Mouse (Mus musculus) embryonic facial prominence, embryonic 12.5 days (tissue): ENCODE measurements at regions not wholly inside any gene's neighbourhood (a gene's known extent, or its start where the extent isn't known, plus 50 kb on each side); places are given as distances from the start of the nearest gene placed in this dataset.

ENCODE experiments used
- ATAC-seq: fragments of 200-750 bp; cut with Nextera tagmentation; 2 replicates; pipeline ENCODE4 v1.8.0; 2017; ENCODE audit not compliant: insufficient number of reproducible peaks, insufficient read depth, low FRiP score, low TSS enrichment
- H3K27ac ChIP-seq: fragments of 300-500 bp; sonication (generic); 2 replicates; pipeline ENCODE4 v1.5.1; 2016; ENCODE audit warnings: mild to moderate bottlenecking
- H3K27me3 ChIP-seq: fragments of 300-500 bp; sonication (generic); 2 replicates; pipeline ENCODE4 v1.6.1; 2016; ENCODE audit warnings: mild to moderate bottlenecking, moderate library complexity
- H3K36me3 ChIP-seq: fragments of 300-500 bp; sonication (generic); 2 replicates; pipeline ENCODE4 v1.6.1; 2016; ENCODE audit warnings: mild to moderate bottlenecking
- H3K4me1 ChIP-seq: fragments of 300-500 bp; sonication (generic); 2 replicates; pipeline ENCODE4 v1.6.1; 2016
- H3K4me2 ChIP-seq: fragments of 300-500 bp; sonication (generic); replicated peaks from 2 replicates; pipeline ENCODE4 v1.6.1; 2016; ENCODE audit warnings: mild to moderate bottlenecking, moderate library complexity
- H3K4me3 ChIP-seq: fragments of 300-500 bp; sonication (generic); 2 replicates; pipeline ENCODE4 v1.5.1; 2016; ENCODE audit warnings: mild to moderate bottlenecking
- H3K9ac ChIP-seq: fragments of 300-500 bp; sonication (generic); 2 replicates; pipeline ENCODE4 v1.6.1; 2016; ENCODE audit warnings: mild to moderate bottlenecking, moderate library complexity
- H3K9me3 ChIP-seq: fragments of 300-500 bp; sonication (generic); 2 replicates; pipeline ENCODE4 v1.6.1; 2016; ENCODE audit warnings: mild to moderate bottlenecking, moderate library complexity
- WGBS: fragments of 180-500 bp; shearing (Covaris S2); methylation state at CpG from one replicate; pipeline ENCODE4 v1.1.7; 2016; 5-methylcytosine and 5-hydroxymethylcytosine counted together
- microRNA counts: library from miRNA; unstranded; fragments of <30 nt; microRNA quantifications from one replicate; lab custom pipeline; 2017
- microRNA-seq: library from miRNA; unstranded; fragments of <30 nt; microRNA quantifications from one replicate; pipeline ENCODE4, GENCODE M21; 2017

- WGBS = 82% methylated on average over 6 of the region's 6 CpGs
- H3K4me2 ChIP-seq = no peak overlapping the region
- H3K9ac ChIP-seq = no peak overlapping the region
- no peak overlapping the region for H3K27ac ChIP-seq
- H3K4me3 ChIP-seq = no peak overlapping the region
- H3K4me1 ChIP-seq = no peaks in the 10 kb centered on the region
- H3K36me3 ChIP-seq = no peaks in the 10 kb centered on the region
- no peaks in the 10 kb centered on the region for H3K9me3 ChIP-seq
- no peak for ATAC-seq
- peaks cover 16% of the 10 kb centered on the region for H3K27me3 ChIP-seq
Observed at GRCm38 (mm10) chr4:101316061-101316460, 51.0 kb upstream of the Jak1 start.

MicroRNAs in the stretch of these regions (microRNA counts, 519-probe panel; counts per million panel counts)
- microRNA mmu-miR-101a (lab: Ali Mortazavi, UCI) = 460 counts per million, percentile 65 among the panel's probes with 10 or more counts

Small RNA genes lying in the stretch of these regions (microRNA-seq; reads per million reads assigned to microRNA genes)
- 137 reads per million, percentile 56 among the genes with 10 or more reads in this experiment for gene Mir101a
